Mouse (Mus musculus) adipocyte (in vitro differentiated cells): ENCODE results near the gene Limk2.

Experiments used
- DNase-seq: peaks from one replicate; pipeline ENCODE4 v3.0.0-alpha.2; 2016; ENCODE audit warnings: low spot score

Gene Limk2

GRCm38 (mm10) chr11:3333111-3333695 lies 75.8 kb downstream of the Limk2 start:
- no peak for DNase-seq

GRCm38 (mm10) chr11:3331756-3332642 lies 77.0 kb downstream of the Limk2 start:
- DNase-seq, result peak; percentile 87

DNA sequence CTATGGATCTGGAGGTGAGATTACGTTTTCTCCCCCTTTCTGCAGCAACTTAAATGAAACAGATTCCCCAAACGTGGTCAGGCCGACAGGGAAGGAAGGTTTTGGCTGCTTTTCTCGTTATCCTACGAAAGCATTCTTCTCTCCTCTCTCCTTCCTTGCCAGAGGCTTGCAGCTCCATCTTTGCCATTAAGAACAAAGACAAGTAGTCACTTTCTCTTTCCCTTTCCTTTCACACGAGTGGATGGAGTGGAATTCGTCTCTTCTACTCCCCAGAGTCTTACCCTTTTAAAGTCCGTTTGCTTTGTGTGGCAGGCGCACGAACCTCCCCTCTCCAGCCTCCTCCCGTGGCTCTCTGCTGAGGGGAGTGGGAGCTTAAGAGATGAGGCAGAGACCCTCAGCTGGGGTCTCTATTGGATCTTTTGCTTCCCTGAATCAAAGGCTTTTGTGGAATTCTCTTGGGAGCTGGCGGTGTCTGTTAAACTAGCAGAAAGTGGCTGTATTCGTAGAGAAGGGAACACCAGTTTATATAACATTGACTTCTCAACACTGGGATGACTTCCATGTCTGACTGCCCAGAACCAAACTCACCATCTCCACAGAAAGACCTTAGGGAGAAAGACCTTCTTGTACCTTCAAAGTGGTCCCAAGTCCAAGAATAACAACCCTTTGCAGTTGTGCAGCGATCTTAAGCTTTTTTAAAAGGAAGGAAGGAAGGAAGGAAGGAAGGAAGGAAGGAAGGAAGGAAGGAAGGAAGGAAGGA lies 77.8 kb downstream of the Limk2 start:
- peak; percentile 56 for DNase-seq

DNA sequence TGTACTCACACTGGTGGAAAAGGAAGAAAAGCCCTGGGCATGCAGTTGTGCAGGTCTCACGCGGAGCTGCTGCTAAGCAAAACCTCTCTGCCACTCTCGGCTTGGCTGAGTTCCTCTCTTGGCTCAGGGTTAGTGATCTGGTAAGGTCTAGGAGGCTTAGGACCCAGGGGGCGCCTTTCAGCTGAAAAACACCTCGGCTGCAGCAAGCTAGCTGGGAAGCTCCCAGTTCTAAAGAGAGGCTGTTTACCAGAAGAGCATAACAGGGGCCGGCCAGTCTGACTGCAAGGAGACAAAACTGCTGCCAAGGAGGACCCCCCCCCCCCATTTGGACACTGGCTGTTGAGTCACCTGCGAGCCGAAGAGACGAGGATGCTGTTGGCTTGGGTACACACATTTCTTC lies 78.4 kb downstream of the Limk2 start:
- peak; percentile 98 for DNase-seq

- DNase-seq, result peak; percentile 73
Observed at GRCm38 (mm10) chr11:3329891-3330451, 79.0 kb downstream of the Limk2 start, which contains the start of gene Pik3ip1. Gene Pik3ip1 (plus strand): TSS chr11:3330401.

- DNase-seq, result no peak
Observed at GRCm38 (mm10) chr11:3328806-3329775, 79.9 kb downstream of the Limk2 start.

- no peak for DNase-seq
Observed at GRCm38 (mm10) chr11:3328271-3328670, 80.7 kb downstream of the Limk2 start.

DNA sequence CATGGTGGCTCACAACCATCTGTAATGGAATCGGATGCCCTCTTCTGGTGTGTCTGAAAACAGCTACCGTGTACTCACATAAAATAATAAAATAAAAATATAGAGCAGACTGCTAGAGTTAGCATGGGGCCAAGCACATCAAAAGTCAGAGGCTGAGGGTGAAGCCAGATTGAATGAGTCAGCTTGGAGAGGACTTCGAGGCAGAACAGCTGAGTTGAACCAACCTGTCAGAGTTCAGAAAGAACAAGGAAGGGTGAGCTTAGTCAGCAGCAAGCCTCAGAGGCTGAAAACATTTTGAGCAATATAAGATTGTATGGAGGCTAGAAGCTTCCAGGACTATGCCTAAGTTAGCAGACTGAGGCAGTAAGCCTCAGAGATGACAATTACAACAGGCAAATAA lies 90.7 kb downstream of the Limk2 start:
- peak; percentile 56 for DNase-seq

DNA sequence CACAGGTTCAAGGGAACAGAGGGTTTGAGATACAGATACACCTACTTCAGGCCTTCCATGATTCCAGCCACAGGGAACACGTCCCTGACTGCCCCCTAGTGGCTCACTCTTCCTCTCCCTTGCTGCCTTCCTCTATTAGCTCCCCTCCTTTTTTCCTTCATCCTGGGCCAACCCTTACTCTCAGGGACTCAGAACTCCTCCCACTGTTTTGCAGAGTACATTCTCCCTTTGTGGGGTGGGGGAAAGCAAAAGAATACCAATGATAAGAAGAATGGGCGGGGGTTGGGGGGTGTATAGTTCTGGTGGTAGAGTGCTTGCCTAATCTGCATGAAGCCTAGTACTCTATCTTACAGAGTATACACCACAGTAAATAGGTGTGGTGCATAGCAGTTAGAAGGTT lies 94.8 kb downstream of the Limk2 start:
- peak; percentile 73 for DNase-seq

DNA sequence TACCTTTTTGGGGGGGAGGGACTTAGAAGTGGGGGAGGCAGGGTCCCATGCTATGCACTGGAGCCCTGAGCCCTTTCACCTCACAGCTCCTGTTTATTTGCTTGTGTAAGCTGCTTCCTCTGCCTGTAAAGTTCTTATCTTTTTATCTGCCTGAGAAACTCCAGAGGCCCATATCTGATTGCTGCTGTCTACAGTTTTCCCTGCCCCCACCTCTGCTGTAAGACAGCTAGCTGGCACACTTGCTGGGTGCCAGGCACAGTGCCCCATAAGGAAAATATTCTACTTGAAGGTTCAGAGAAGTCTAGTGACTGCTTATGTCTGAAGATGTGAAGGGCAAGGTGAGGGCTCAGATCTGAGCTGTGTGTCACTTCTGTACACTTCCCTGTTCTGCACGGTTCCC lies 95.7 kb downstream of the Limk2 start:
- no peak for DNase-seq

GRCm38 (mm10) chr11:3311586-3312347 lies 97.2 kb downstream of the Limk2 start:
- DNase-seq, result no peak

DNA sequence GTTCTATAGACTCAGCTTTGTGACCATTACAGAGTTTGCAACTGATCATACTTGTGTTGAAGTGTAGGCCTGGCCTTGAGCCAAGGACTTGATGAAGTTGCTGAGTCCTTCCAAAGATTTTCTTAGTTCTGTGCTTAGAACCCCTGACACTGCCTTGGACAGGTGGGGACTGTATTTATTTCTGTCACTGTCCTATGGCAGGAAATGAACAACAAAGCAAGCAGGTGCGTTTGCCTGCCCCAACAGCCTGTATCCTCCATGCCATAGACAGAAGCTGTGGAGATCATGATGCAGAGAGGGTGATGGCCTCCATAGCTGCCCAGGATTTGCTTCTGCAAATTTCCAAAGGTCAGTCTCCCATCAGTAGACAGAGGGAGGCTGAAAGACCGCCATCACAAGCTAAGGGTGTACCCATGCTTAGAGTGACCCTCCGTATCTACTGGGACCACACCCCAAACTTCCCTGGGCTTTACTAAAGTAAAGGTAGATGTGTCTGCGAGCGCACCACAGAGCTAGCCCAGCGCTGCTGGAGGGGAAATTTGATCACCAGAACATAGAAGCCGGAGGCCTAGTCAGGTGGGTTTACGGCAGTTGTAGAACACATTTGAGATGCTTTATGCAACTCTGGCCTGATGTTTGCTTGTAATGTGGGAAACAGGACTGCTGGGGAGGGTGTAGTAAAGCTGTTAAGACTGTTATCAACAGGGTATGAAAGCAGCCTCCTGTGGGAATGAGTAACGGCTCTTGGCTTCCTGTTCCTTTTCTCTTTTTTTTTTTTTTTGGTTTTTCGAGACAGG lies 98.0 kb downstream of the Limk2 start:
- no peak for DNase-seq

GRCm38 (mm10) chr11:3309884-3310283 lies 99.1 kb downstream of the Limk2 start:
- DNase-seq, result no peak

DNA sequence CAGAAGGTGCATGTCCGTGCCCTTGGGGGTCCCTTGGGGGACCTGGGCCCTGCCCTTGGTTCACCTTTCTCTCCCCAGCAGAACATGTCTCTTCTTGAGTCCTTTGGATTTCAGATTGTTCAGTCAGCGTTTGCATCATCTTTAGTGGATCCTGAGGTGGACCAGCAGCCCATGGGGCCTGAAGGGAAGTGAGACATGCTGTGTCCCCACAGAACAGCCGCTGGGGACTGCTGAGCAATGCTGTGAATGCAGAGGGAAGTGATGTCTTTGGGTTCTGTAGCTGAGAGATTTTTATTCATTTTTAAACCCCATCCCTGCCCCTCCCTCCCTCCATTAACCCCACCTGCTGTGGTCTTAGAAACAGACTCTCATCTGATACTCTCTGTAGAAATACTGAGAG lies 101.1 kb downstream of the Limk2 start:
- no peak for DNase-seq

DNA sequence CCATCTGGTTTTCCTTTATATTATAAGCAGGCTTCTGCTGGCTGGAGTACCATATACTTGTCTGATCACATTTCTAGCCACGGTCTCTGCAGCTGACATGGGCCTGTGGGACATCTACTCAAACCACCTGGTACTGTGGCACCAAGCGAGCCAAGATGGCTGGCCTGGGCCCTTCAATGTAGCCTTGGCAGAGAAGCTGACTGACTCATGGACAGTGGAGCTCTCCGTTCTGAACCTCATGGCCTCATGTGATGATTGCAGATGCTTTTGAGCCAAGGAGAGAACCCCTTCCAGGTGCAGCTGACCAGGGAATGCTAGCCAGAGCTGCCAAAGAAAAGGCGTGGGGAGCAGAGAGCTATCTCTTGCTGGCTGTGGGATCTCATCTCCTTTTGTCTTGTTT lies 103.2 kb downstream of the Limk2 start:
- no peak for DNase-seq

- DNase-seq, result no peak
Observed at GRCm38 (mm10) chr11:3302792-3303191, 106.2 kb downstream of the Limk2 start.

DNA sequence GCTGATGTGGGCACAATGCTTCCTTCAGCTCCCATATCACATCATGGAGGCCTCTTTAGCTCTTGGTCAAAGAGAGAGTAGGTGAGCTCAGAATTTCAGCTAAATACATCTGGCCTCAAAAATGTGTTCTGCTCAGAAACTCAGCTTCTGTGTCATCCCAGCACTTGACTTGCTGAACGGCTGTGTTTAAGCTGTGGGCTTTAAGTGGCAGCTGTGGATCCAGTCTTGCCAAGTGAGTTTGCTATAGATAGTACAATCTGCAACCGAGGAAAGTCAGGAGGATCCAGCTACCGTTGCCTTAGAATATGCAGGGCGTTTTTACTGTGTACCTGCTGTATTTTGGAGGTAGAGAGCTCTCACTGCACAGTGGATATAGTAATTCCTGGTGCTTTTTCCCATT lies 106.6 kb downstream of the Limk2 start:
- no peak for DNase-seq

- DNase-seq, result no peak
Observed at GRCm38 (mm10) chr11:3301075-3301474, 107.9 kb downstream of the Limk2 start.

DNA sequence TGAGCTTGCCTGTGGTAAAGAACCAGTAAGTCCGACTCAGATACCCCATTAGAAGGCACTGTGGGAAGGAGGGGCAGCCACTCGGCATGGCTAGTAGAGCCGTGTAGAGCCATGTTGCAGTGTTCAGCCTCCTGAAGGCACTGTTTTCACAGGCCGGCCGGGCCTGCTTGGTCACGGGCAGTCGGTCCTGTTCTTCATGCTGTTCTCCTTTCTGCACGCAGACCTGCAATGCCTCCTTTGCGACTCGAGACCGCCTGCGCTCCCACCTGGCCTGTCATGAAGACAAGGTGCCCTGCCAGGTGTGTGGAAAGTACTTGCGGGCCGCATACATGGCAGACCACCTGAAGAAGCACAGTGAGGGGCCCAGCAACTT lies 110.2 kb downstream of the Limk2 start:
- no peak for DNase-seq
